Mouse (Mus musculus) adipocyte (in vitro differentiated cells): ENCODE measurements around the gene Teddm2.

Experiments
- DNase-seq: peaks from one replicate; pipeline ENCODE4 v3.0.0-alpha.2; 2016; ENCODE audit warnings: low spot score

Gene Teddm2

GRCm38 (mm10) chr1:153830746-153831145 lies 69.3 kb downstream of the Teddm2 start:
- DNase-seq: peak; percentile 43

GRCm38 (mm10) chr1:153820216-153820615 lies 79.8 kb downstream of the Teddm2 start:
- no peak for DNase-seq

GRCm38 (mm10) chr1:153814278-153814677 lies 85.8 kb downstream of the Teddm2 start:
- no peak for DNase-seq

GRCm38 (mm10) chr1:153807390-153807993 lies 92.5 kb downstream of the Teddm2 start:
- peak; percentile 70 for DNase-seq

GRCm38 (mm10) chr1:153803530-153803929 lies 96.5 kb downstream of the Teddm2 start:
- no peak for DNase-seq

GRCm38 (mm10) chr1:153802691-153803090 lies 97.3 kb downstream of the Teddm2 start:
- DNase-seq: no peak
